In genomic region chr5:120106424-120107073, GRCm38 (mm10) we compare ENCODE assay signal across 10 mouse cellular contexts. TPM values are rescaled to one million over a fixed set of nuclear protein-coding genes. Genes with fewer than 3 reads are reported as not detected.
DNase-seq lines count a peak whose midpoint lies in the region; ATAC-seq and TF ChIP-seq lines count a peak whose summit lies in the region.
"Had no signal": no experiment of that assay in that cellular context is flagged by ENCODE, and none has a peak within 500 bp of the region (broad histone marks: within the 10 kb centered on the region; RNA-seq: fewer than 3 reads in every experiment).

No protein-coding gene starts in this region.

- H3K4me2 ChIP-seq in hindbrain, embryonic 14.5 days (replicated peaks) = no peak overlapping the region
- H3K4me2 ChIP-seq in hindbrain, embryonic 12.5 days (replicated peaks) = no peak overlapping the region
- H3K4me2 ChIP-seq: embryonic facial prominence, embryonic 12.5 days; limb, embryonic 12.5 days had no signal

- WGBS in hindbrain, embryonic 14.5 days = 33% methylated on average over 12 of the region's 12 CpGs
- 29% methylated on average over 12 of the region's 12 CpGs for WGBS in hindbrain, embryonic 12.5 days
- WGBS in limb, embryonic 10.5 days = 27% methylated on average over 12 of the region's 12 CpGs

- H3K36me3 ChIP-seq in hindbrain, embryonic 14.5 days (replicated peaks; ENCODE audit: control insufficient read depth, insufficient read depth) = no peaks in the 10 kb centered on the region
- H3K36me3 ChIP-seq in hindbrain, embryonic 12.5 days = no peaks in the 10 kb centered on the region
- H3K36me3 ChIP-seq in C2C12 (ENCODE audit: control insufficient read depth, insufficient read depth) = no peaks in the 10 kb centered on the region
- no peaks in the 10 kb centered on the region for H3K36me3 ChIP-seq in limb, embryonic 10.5 days
- H3K36me3 ChIP-seq: embryonic facial prominence, embryonic 12.5 days; limb, embryonic 12.5 days had no signal

- H3K27ac ChIP-seq in hindbrain, embryonic 14.5 days = no peak overlapping the region
- H3K27ac ChIP-seq in hindbrain, embryonic 12.5 days = no peak overlapping the region
- no peak overlapping the region for H3K27ac ChIP-seq in limb, embryonic 10.5 days
- H3K27ac ChIP-seq: embryonic facial prominence, embryonic 12.5 days; limb, embryonic 12.5 days had no signal

- DNase-seq in hindbrain, embryonic 14.5 days (ENCODE audit: low spot score) = peak; percentile 49
- no peak for DNase-seq in Patski (ENCODE audit: low read depth, low spot score)
- DNase-seq in limb, embryonic 10.5 days (ENCODE audit: low spot score) = peak; percentile 74
- no peak for DNase-seq in left cerebral cortex, adult 18-20 months (ENCODE audit: low spot score in 2 of 2)
- no peak for DNase-seq in testis, postnatal 10 days (ENCODE audit: low spot score)

- H3K4me3 ChIP-seq in hindbrain, embryonic 14.5 days (replicated peaks; ENCODE audit: low read length) = no peak overlapping the region
- no peak overlapping the region for H3K4me3 ChIP-seq in hindbrain, embryonic 12.5 days
- H3K4me3 ChIP-seq in C2C12 (ENCODE audit: insufficient read depth, poor library complexity, severe bottlenecking) = no peak overlapping the region
- H3K4me3 ChIP-seq in limb, embryonic 10.5 days = no peak overlapping the region
- H3K4me3 ChIP-seq: embryonic facial prominence, embryonic 12.5 days; limb, embryonic 12.5 days had no signal

- H3ac ChIP-seq in C2C12 (ENCODE audit: control insufficient read depth, insufficient read length, low read depth) = no peak overlapping the region

- CTCF ChIA-PET in Patski (lab: Charles Lee) = interaction anchor here (1.0 kb wide), 1 partner anchor 15 kb away, joined by 3 read pairs; no protein-coding TSS in a partner anchor

- ATAC-seq in hindbrain, embryonic 14.5 days (ENCODE audit: low FRiP score) = no peak
- no peak for ATAC-seq in hindbrain, embryonic 12.5 days (ENCODE audit: low FRiP score)
- peak; percentile 24 for ATAC-seq in Patski
- peak; percentile 41; the same call in 1 of the 2 replicates for ATAC-seq in neutrophil, adult 5-6 weeks (ENCODE audit: extremely low read depth, insufficient number of reproducible peaks, low FRiP score, poor library complexity, severe bottlenecking)

- POLR2A ChIA-PET in Patski (lab: Charles Lee) = no interaction called here

- H3K79me3 ChIP-seq in C2C12 (ENCODE audit: low read depth) = no peaks in the 10 kb centered on the region

- H3K4me1 ChIP-seq in hindbrain, embryonic 14.5 days (replicated peaks; ENCODE audit: control insufficient read depth, insufficient read depth, low read length) = no peaks in the 10 kb centered on the region
- no peaks in the 10 kb centered on the region for H3K4me1 ChIP-seq in hindbrain, embryonic 12.5 days
- peaks cover 18% of the 10 kb centered on the region for H3K4me1 ChIP-seq in limb, embryonic 10.5 days
- H3K4me1 ChIP-seq: embryonic facial prominence, embryonic 12.5 days had no signal

- peaks cover 3% of the 10 kb centered on the region; the same call in 1 of the 2 replicates for H3K27me3 ChIP-seq in hindbrain, embryonic 14.5 days (ENCODE audit: control insufficient read depth, insufficient read depth, low read length)
- H3K27me3 ChIP-seq in hindbrain, embryonic 12.5 days = peaks cover 5% of the 10 kb centered on the region; the same call in 1 of the 2 replicates
- H3K27me3 ChIP-seq in C2C12 (ENCODE audit: control insufficient read depth, insufficient read depth, insufficient read length) (peaks cover 13% of the 10 kb centered on the region), Patski (peaks cover 18% of the 10 kb centered on the region)
- H3K27me3 ChIP-seq in limb, embryonic 10.5 days (ENCODE audit: low read depth, poor library complexity, severe bottlenecking) = peaks cover 17% of the 10 kb centered on the region

- no peak overlapping the region for H3K9ac ChIP-seq in hindbrain, embryonic 14.5 days
- H3K9ac ChIP-seq in hindbrain, embryonic 12.5 days = no peak overlapping the region
- H3K9ac ChIP-seq: embryonic facial prominence, embryonic 12.5 days; limb, embryonic 12.5 days had no signal

- H3K9me3 ChIP-seq in hindbrain, embryonic 14.5 days (ENCODE audit: control insufficient read depth, low read length) = no peaks in the 10 kb centered on the region
- H3K9me3 ChIP-seq in hindbrain, embryonic 12.5 days (replicated peaks) = no peaks in the 10 kb centered on the region
- H3K9me3 ChIP-seq in limb, embryonic 10.5 days (replicated peaks) = no peaks in the 10 kb centered on the region
- H3K9me3 ChIP-seq: embryonic facial prominence, embryonic 12.5 days; limb, embryonic 12.5 days had no signal

- no peaks in the 10 kb centered on the region for H3K79me2 ChIP-seq in C2C12 (ENCODE audit: control insufficient read depth, insufficient read depth)

- TF ChIP-seq CTCF in C2C12 (IDR thresholded peaks at IDR 0.05; ENCODE audit: control insufficient read depth, insufficient read depth, insufficient read length) = peak; percentile 19
- TF ChIP-seq CTCF in Patski (IDR thresholded peaks at IDR 0.05) = peak; percentile 78

- in situ Hi-C loops in Patski (cut with MboI; ENCODE audit: low pct_unique_long_range_greater_than_20kb) = no loop called here

TF ChIP-seq in C2C12, 6 proteins besides CTCF, POLR2A, EP300 and RAD21:
- no peak for TF ChIP-seq MYOD1 (IDR thresholded peaks at IDR 0.05; ENCODE audit: control insufficient read depth, insufficient read length, low read depth)
- TF ChIP-seq MAX (IDR thresholded peaks at IDR 0.05) = no peak
- no peak for TF ChIP-seq FOSL1 (IDR thresholded peaks at IDR 0.05; ENCODE audit: insufficient read depth, low read length, poor library complexity, severe bottlenecking)
- no peak for TF ChIP-seq USF1 (IDR thresholded peaks at IDR 0.05; ENCODE audit: low read depth)
- no peak for TF ChIP-seq CEBPB (IDR thresholded peaks at IDR 0.05; ENCODE audit: low read depth)
- TF ChIP-seq MYOG (IDR thresholded peaks at IDR 0.05; ENCODE audit: control insufficient read depth, extremely low read depth, insufficient read length) = no peak

RNA-seq across cellular contexts. Expression of gene Rbm19, which starts 9.7 kb away (rescaled TPM):
- 17.5 and 20.2 TPM in 2 replicates for polyA plus RNA-seq in hindbrain, embryonic 14.5 days (2014; fragmentation: Nextera tagmentation; extraction: Ambion mirVana)
- polyA plus RNA-seq in hindbrain, embryonic 12.5 days (2016; fragmentation: Nextera tagmentation; extraction: Ambion mirVana) = 26.3 and 28.2 TPM in 2 replicates
- polyA plus RNA-seq in C2C12 (2012; fragmentation: generic; extraction: Trizol) (54.4 TPM), Patski (2021) (28.1 TPM)
- 37.4 and 45.1 TPM in 2 replicates for polyA plus RNA-seq in limb, embryonic 10.5 days (2016; fragmentation: Nextera tagmentation; extraction: Ambion mirVana)
- total RNA-seq in neutrophil, adult 5-6 weeks (2017) = 21.6 and 29.0 TPM in 2 replicates
- 10 to 100 TPM; 19.5 to 20.4 TPM for total RNA-seq in left cerebral cortex, adult 18-20 months (2021)

Comparison
In these comparisons a context has a peak if more than half of its experiments do, and no peak if none do; other contexts are left out.
1. ATAC-seq: peak in Patski (single experiment) and neutrophil, adult 5-6 weeks (single experiment); none in hindbrain, embryonic 14.5 days (single experiment) and hindbrain, embryonic 12.5 days (single experiment).
2. DNase-seq: peak in hindbrain, embryonic 14.5 days (single experiment) and limb, embryonic 10.5 days (single experiment); none in Patski (single experiment), left cerebral cortex, adult 18-20 months (0 of 2) and testis, postnatal 10 days (single experiment).